Mouse (Mus musculus) erythroblast, embryonic 14.5 days (primary cell): Measurements from ENCODE around the gene Crnkl1. TPM values are rescaled to one million over a fixed set of nuclear protein-coding genes. Genes with fewer than 3 reads are reported as not detected.

Source experiments
- H3K27me3 ChIP-seq: 2 replicates; pipeline ENCODE4 v1.6.1; 2012; ENCODE audit warnings: inconsistent platforms; ENCODE audit not compliant: control insufficient read depth
- H3K36me3 ChIP-seq: 2 replicates; pipeline ENCODE4 v1.6.1; 2012; ENCODE audit warnings: mild to moderate bottlenecking, inconsistent platforms; ENCODE audit not compliant: control insufficient read depth
- H3K4me1 ChIP-seq: 2 replicates; pipeline ENCODE4 v1.6.1; 2012; ENCODE audit warnings: inconsistent platforms; ENCODE audit not compliant: control insufficient read depth
- H3K4me3 ChIP-seq: replicated peaks from 2 replicates; pipeline ENCODE3; 2012; ENCODE audit warnings: moderate library complexity, mild to moderate bottlenecking, inconsistent platforms
- H3K9me3 ChIP-seq: 2 replicates; pipeline ENCODE4 v1.6.1; 2012; ENCODE audit warnings: low read length, inconsistent platforms, mixed read lengths; ENCODE audit not compliant: control insufficient read depth
- GATA1 ChIP-seq: IDR thresholded peaks from 2 replicates; pipeline ENCODE4 v1.6.1; 2012; ENCODE audit warnings: low read length, inconsistent platforms, mixed read lengths
- TAL1 ChIP-seq: IDR thresholded peaks from 3 replicates; pipeline ENCODE4 v1.6.1; 2012; ENCODE audit warnings: low read length, inconsistent platforms, mixed read lengths
- polyA plus RNA-seq: library from polyadenylated mRNA; stranded (reverse); fragments of >175 nt; gene quantifications from 2 replicates; pipeline ENCODE4 v1.2.3, GENCODE M21; 2012

Gene Crnkl1
- polyA plus RNA-seq, 1 experiment: 0.37 TPM

GRCm38 (mm10) chr2:145898106-145898505 is 36.7 kb downstream of the Crnkl1 start:
- TF ChIP-seq GATA1: no peak
- Histone ChIP-seq H3K4me1 (peaks cover 4% of the 10 kb centered on the region), H3K4me3 (no peak overlapping the region), H3K27me3 (no peaks in the 10 kb centered on the region), H3K36me3 (no peaks in the 10 kb centered on the region), H3K9me3 (no peaks in the 10 kb centered on the region)

GRCm38 (mm10) chr2:145893756-145894155 is 41.1 kb downstream of the Crnkl1 start:
- no peaks in the 10 kb centered on the region for H3K4me1 ChIP-seq
- H3K4me3 ChIP-seq: no peak overlapping the region
- H3K9me3 ChIP-seq: no peaks in the 10 kb centered on the region
- no peaks in the 10 kb centered on the region for H3K36me3 ChIP-seq
- TF ChIP-seq GATA1 (no peak), TAL1 (no peak)
- no peaks in the 10 kb centered on the region for H3K27me3 ChIP-seq

GRCm38 (mm10) chr2:145890571-145890970 is 44.2 kb downstream of the Crnkl1 start:
- no peaks in the 10 kb centered on the region for H3K36me3 ChIP-seq
- no peaks in the 10 kb centered on the region for H3K4me1 ChIP-seq
- no peak for TF ChIP-seq TAL1
- H3K9me3 ChIP-seq: no peaks in the 10 kb centered on the region
- no peak overlapping the region for H3K4me3 ChIP-seq
- H3K27me3 ChIP-seq: no peaks in the 10 kb centered on the region

- H3K27me3 ChIP-seq: no peaks in the 10 kb centered on the region
- H3K36me3 ChIP-seq: no peaks in the 10 kb centered on the region
- H3K4me3 ChIP-seq: no peak overlapping the region
- H3K9me3 ChIP-seq: no peaks in the 10 kb centered on the region
- no peak for TF ChIP-seq GATA1
- no peak for TF ChIP-seq TAL1
- H3K4me1 ChIP-seq: no peaks in the 10 kb centered on the region
These were observed 45.9 kb downstream of the Crnkl1 start for GRCm38 (mm10) chr2:145888766-145889480.

GRCm38 (mm10) chr2:145887937-145888765 is 46.7 kb downstream of the Crnkl1 start:
- Histone ChIP-seq H3K36me3 (no peaks in the 10 kb centered on the region), H3K27me3 (no peaks in the 10 kb centered on the region)

GRCm38 (mm10) chr2:145884913-145885785 is 49.7 kb downstream of the Crnkl1 start:
- no peaks in the 10 kb centered on the region for H3K27me3 ChIP-seq
- no peak overlapping the region for H3K4me3 ChIP-seq
- H3K36me3 ChIP-seq: no peaks in the 10 kb centered on the region
- H3K9me3 ChIP-seq: no peaks in the 10 kb centered on the region
- TF ChIP-seq GATA1: no peak
- no peak for TF ChIP-seq TAL1
- no peaks in the 10 kb centered on the region for H3K4me1 ChIP-seq

More at GRCm38 (mm10) chr2:145887937-145888765, 46.7 kb downstream of the Crnkl1 start:
- no peak overlapping the region for H3K4me3 ChIP-seq
- no peak for TF ChIP-seq TAL1
- no peak for TF ChIP-seq GATA1
- H3K4me1 ChIP-seq: no peaks in the 10 kb centered on the region
- H3K9me3 ChIP-seq: no peaks in the 10 kb centered on the region

GRCm38 (mm10) chr2:145884036-145884912 is 50.5 kb downstream of the Crnkl1 start:
- H3K4me3 ChIP-seq: no peak overlapping the region
- H3K36me3 ChIP-seq: no peaks in the 10 kb centered on the region
- H3K9me3 ChIP-seq: no peaks in the 10 kb centered on the region
- no peaks in the 10 kb centered on the region for H3K27me3 ChIP-seq
- TF ChIP-seq GATA1 (no peak), TAL1 (no peak)
- no peaks in the 10 kb centered on the region for H3K4me1 ChIP-seq

GRCm38 (mm10) chr2:145882398-145882797 is 52.4 kb downstream of the Crnkl1 start:
- H3K4me3 ChIP-seq: no peak overlapping the region
- H3K9me3 ChIP-seq: no peaks in the 10 kb centered on the region
- H3K4me1 ChIP-seq: no peaks in the 10 kb centered on the region
- H3K27me3 ChIP-seq: no peaks in the 10 kb centered on the region
- TF ChIP-seq TAL1: no peak
- no peak for TF ChIP-seq GATA1
- no peaks in the 10 kb centered on the region for H3K36me3 ChIP-seq
